Mouse (Mus musculus): ENCODE results near the gene Spata32. TPM values are rescaled to one million over a fixed set of nuclear protein-coding genes. Genes with fewer than 3 reads are reported as not detected.

Spata32 gene
- total and polyA plus RNA-seq, 3 experiments: not detected

GRCm38 (mm10) chr11:103170111-103170493 lies 48.1 kb downstream of the Spata32 start:
- dilution Hi-C loops (cut with MboI; ENCODE audit: extremely low pct_ligation_motif_present, extremely low pct_unique_long_range_greater_than_20kb, low sequenced_read_pairs) (no loop called here), in situ Hi-C loops (cut with MboI; ENCODE audit: low pct_ligation_motif_present, low pct_unique_long_range_greater_than_20kb, low sequenced_read_pairs) (loop anchor here (5.0 to 25.0 kb wide), 3 partner anchors 102 to 392 kb away; no protein-coding TSS in a partner anchor)
- peak; percentile 43 for DNase-seq (ENCODE audit: extremely low read depth)
- peak; percentile 19; the same call in 1 of the 2 replicates for TF ChIP-seq SIN3A (IDR thresholded peaks at IDR 0.05; ENCODE audit: low read length)
- TF ChIP-seq SMC3 (IDR thresholded peaks at IDR 0.05; ENCODE audit: low read depth, low read length): no peak; the same call in 1 of the 2 replicates
- peaks cover 11 to 57% of the 10 kb centered on the region in 2 experiments for H3K4me1 ChIP-seq (ENCODE audit: control insufficient read depth in 1 of 2, insufficient read depth in 2 of 2)
- peaks cover 32% of the 10 kb centered on the region for H3K79me2 ChIP-seq (replicated peaks; ENCODE audit: control insufficient read depth, extremely low read depth, insufficient read depth, poor library complexity, severe bottlenecking)
- H3K9ac ChIP-seq (ENCODE audit: insufficient read depth, low read depth): peak overlapping the region; percentile 58
- H3K36me3 ChIP-seq (replicated peaks in 1 of 2; ENCODE audit: control insufficient read depth in 1 of 2, insufficient read depth in 1 of 2, low read length in 1 of 2): no peaks in the 10 kb centered on the region
- H3K9me3 ChIP-seq (replicated peaks; ENCODE audit: low read length): peaks cover 8% of the 10 kb centered on the region
- peak overlapping the region; percentile 7; the same call in 1 of the 2 replicates for H3K27ac ChIP-seq (ENCODE audit: insufficient read depth, low read depth)
- H3K27me3 ChIP-seq (replicated peaks): no peaks in the 10 kb centered on the region
- peak overlapping the region; percentile 54 for H3K4me2 ChIP-seq (ENCODE audit: insufficient read depth, low read depth, poor library complexity, severe bottlenecking)
- H3K4me3 ChIP-seq (replicated peaks in 1 of 3; ENCODE audit: low read depth in 2 of 3, low read length in 2 of 3, poor library complexity in 1 of 3): peak overlapping the region; percentile 30 to 78 (median 69)

DNA sequence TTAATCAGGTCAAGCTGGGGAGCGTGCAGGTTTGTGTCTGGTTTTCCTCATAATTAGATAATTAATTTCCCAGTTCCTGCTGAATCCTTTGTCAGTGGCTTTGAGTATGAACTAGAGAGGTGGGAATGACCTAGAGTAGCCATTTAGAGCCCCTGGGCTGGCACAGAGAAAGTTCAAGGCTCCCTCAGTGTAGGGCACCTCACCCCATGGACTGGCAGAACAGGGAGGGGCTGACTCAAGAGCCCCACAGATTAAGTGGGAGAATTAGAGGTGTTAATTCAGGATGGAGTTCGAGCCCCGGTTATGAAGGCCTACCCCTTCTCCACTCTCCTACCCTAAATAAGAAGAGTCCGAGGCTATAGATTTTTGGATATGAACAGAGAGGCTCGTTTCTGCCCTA lies 48.6 kb downstream of the Spata32 start:
- H3K4me2 ChIP-seq (ENCODE audit: insufficient read depth, low read depth, poor library complexity, severe bottlenecking): no peak overlapping the region
- DNase-seq (ENCODE audit: extremely low read depth): no peak

DNA sequence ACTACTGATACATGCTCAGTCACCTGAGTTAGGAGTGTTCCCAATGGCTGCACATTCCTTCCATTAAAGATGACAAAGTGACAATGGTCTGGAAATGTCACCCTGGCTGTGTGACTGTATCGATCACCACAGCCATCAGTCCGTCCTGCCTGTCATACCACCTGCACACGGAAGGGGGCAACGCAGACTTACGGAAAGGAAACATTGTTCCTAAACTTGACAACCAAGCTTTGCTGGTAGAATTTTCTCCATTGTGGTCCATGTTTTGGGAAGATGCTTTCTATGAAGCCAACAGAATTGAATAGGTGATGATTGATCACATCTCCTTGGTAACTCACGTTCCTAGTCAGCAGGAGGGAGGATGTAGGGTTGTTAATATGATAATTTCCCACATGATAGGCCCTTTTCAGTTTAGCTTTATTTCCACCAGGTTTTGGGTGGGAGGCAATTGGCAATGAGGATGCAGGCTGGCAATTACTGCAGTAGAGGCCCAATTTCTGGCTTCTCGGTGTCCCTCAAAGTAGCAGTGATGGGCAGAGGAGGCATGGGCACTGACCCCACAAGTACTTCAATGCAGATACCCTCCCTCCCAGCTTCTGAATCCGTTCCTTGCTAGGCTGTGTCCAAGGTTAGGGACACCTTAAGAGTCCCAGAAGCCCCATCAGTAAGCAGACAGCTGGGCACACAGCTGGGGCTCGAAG lies 49.4 kb downstream of the Spata32 start:
- DNase-seq (ENCODE audit: extremely low read depth): peak; percentile 86
- H3K9me3 ChIP-seq (replicated peaks; ENCODE audit: low read length): peaks cover 8% of the 10 kb centered on the region
- H3K9ac ChIP-seq (ENCODE audit: insufficient read depth, low read depth): no peak overlapping the region
- no peak overlapping the region for H3K4me2 ChIP-seq (ENCODE audit: insufficient read depth, low read depth, poor library complexity, severe bottlenecking)
- no peaks in the 10 kb centered on the region for H3K36me3 ChIP-seq (replicated peaks in 1 of 2; ENCODE audit: control insufficient read depth in 1 of 2, insufficient read depth in 1 of 2, low read length in 1 of 2)
- H3K4me3 ChIP-seq (replicated peaks in 1 of 3; ENCODE audit: low read depth in 2 of 3, low read length in 2 of 3, poor library complexity in 1 of 3): no peak overlapping the region
- no peak overlapping the region for H3K27ac ChIP-seq (ENCODE audit: insufficient read depth, low read depth)
- peaks cover 27% of the 10 kb centered on the region for H3K79me2 ChIP-seq (replicated peaks; ENCODE audit: control insufficient read depth, extremely low read depth, insufficient read depth, poor library complexity, severe bottlenecking)
- peaks cover 8 to 44% of the 10 kb centered on the region in 2 experiments for H3K4me1 ChIP-seq (ENCODE audit: control insufficient read depth in 1 of 2, insufficient read depth in 2 of 2)
- in situ Hi-C loops (cut with MboI; ENCODE audit: low pct_ligation_motif_present, low pct_unique_long_range_greater_than_20kb, low sequenced_read_pairs): loop anchor here (25.0 kb wide), 1 partner anchor 393 kb away; no protein-coding TSS in a partner anchor
- dilution Hi-C loops (cut with MboI; ENCODE audit: extremely low pct_ligation_motif_present, extremely low pct_unique_long_range_greater_than_20kb, low sequenced_read_pairs): no loop called here
- no peaks in the 10 kb centered on the region for H3K27me3 ChIP-seq (replicated peaks)
- TF ChIP-seq MEF2A (IDR thresholded peaks at IDR 0.05; ENCODE audit: borderline replicate concordance, low read depth, low read length) (peak; percentile 65; the same call in 1 of the 2 replicates), ZC3H11A (IDR thresholded peaks at IDR 0.05; ENCODE audit: low read depth, low read length) (peak; percentile 100), MAX (IDR thresholded peaks at IDR 0.05; ENCODE audit: low read length) (peak; percentile 77), BHLHE40 (IDR thresholded peaks at IDR 0.05; ENCODE audit: low read depth, low read length) (no peak; the same call in 1 of the 2 replicates), CHD2 (IDR thresholded peaks at IDR 0.05; ENCODE audit: low read length) (no peak), JUND (conservative IDR thresholded peaks at IDR 0.05; ENCODE audit: low read depth, low read length) (peak; percentile 23; the same call in 1 of the 2 replicates), SIN3A (IDR thresholded peaks at IDR 0.05; ENCODE audit: low read length) (peak; percentile 80), IRF4 (IDR thresholded peaks at IDR 0.05; ENCODE audit: low read depth, low read length) (peak; percentile 72), ZMIZ1 (IDR thresholded peaks at IDR 0.05; ENCODE audit: low read depth, low read length) (0 out of 2 replicates have a peak, but pooled peaks have one; percentile 22), TCF12 (IDR thresholded peaks at IDR 0.05; ENCODE audit: low read depth, low read length) (0 out of 2 replicates have a peak, but pooled peaks have one; percentile 48), NRF1 (IDR thresholded peaks at IDR 0.05; ENCODE audit: low read depth, low read length) (peak; percentile 44; the same call in 1 of the 2 replicates), ZNF384 (IDR thresholded peaks at IDR 0.05; ENCODE audit: low read depth, low read length) (no peak), JUN (IDR thresholded peaks at IDR 0.05; ENCODE audit: insufficient read depth, low read depth, low read length) (0 out of 2 replicates have a peak, but pooled peaks have one; percentile 14), ETS1 (conservative IDR thresholded peaks at IDR 0.05; ENCODE audit: low read depth, low read length) (no peak), POLR2AphosphoS2 (IDR thresholded peaks at IDR 0.05; ENCODE audit: low read depth, low read length) (no peak), SMC3 (IDR thresholded peaks at IDR 0.05; ENCODE audit: low read depth, low read length) (peak; percentile 100), CTCF (conservative IDR thresholded peaks at IDR 0.05 in 1 of 2, IDR thresholded peaks at IDR 0.05 in 1 of 2; ENCODE audit: low read depth in 2 of 2, low read length in 2 of 2) (peak; percentile 99 to 100), NELFE (IDR thresholded peaks at IDR 0.05; ENCODE audit: low read depth, low read length) (peak; percentile 44; the same call in 1 of the 2 replicates), MYC (IDR thresholded peaks at IDR 0.05; ENCODE audit: low read depth, low read length) (0 out of 2 replicates have a peak, but pooled peaks have one; percentile 69), ELF1 (IDR thresholded peaks at IDR 0.05; ENCODE audit: low read depth, low read length) (peak; percentile 14; the same call in 1 of the 2 replicates)

More for the DNA sequence above, 48.6 kb downstream of the Spata32 start:
- H3K9me3 ChIP-seq (replicated peaks; ENCODE audit: low read length): peaks cover 8% of the 10 kb centered on the region
- dilution Hi-C loops (cut with MboI; ENCODE audit: extremely low pct_ligation_motif_present, extremely low pct_unique_long_range_greater_than_20kb, low sequenced_read_pairs): no loop called here
- in situ Hi-C loops (cut with MboI; ENCODE audit: low pct_ligation_motif_present, low pct_unique_long_range_greater_than_20kb, low sequenced_read_pairs): loop anchor here (5.0 to 25.0 kb wide), 3 partner anchors 103 to 393 kb away; no protein-coding TSS in a partner anchor
- no peak overlapping the region for H3K4me3 ChIP-seq (replicated peaks in 1 of 3; ENCODE audit: low read depth in 2 of 3, low read length in 2 of 3, poor library complexity in 1 of 3)
- H3K27me3 ChIP-seq (replicated peaks): no peaks in the 10 kb centered on the region
- H3K36me3 ChIP-seq (replicated peaks in 1 of 2; ENCODE audit: control insufficient read depth in 1 of 2, insufficient read depth in 1 of 2, low read length in 1 of 2): no peaks in the 10 kb centered on the region
- no peak overlapping the region for H3K27ac ChIP-seq (ENCODE audit: insufficient read depth, low read depth)
- TF ChIP-seq MEF2A (IDR thresholded peaks at IDR 0.05; ENCODE audit: borderline replicate concordance, low read depth, low read length) (no peak), RCOR1 (conservative IDR thresholded peaks at IDR 0.05; ENCODE audit: low read depth, low read length) (no peak), TCF12 (IDR thresholded peaks at IDR 0.05; ENCODE audit: low read depth, low read length) (no peak), ZC3H11A (IDR thresholded peaks at IDR 0.05; ENCODE audit: low read depth, low read length) (no peak), GABPA (IDR thresholded peaks at IDR 0.05; ENCODE audit: insufficient replicate concordance, low read depth, low read length) (no peak)
- no peak overlapping the region for H3K9ac ChIP-seq (ENCODE audit: insufficient read depth, low read depth)
- peaks cover 11 to 52% of the 10 kb centered on the region in 2 experiments for H3K4me1 ChIP-seq (ENCODE audit: control insufficient read depth in 1 of 2, insufficient read depth in 2 of 2)
- H3K79me2 ChIP-seq (replicated peaks; ENCODE audit: control insufficient read depth, extremely low read depth, insufficient read depth, poor library complexity, severe bottlenecking): peaks cover 32% of the 10 kb centered on the region

Data from CH12.LX (cell line).